Mouse (Mus musculus) forebrain, embryonic 16.5 days (tissue): Measurements from ENCODE around the gene Gm49395. TPM values are rescaled to one million over a fixed set of nuclear protein-coding genes. Genes with fewer than 3 reads are reported as not detected.

ENCODE experiments used
- ATAC-seq: fragments of 200-750 bp; cut with Nextera tagmentation; 2 replicates; pipeline ENCODE4 v1.8.0; 2017; ENCODE audit warnings: mild to moderate bottlenecking, moderate library complexity
- H3K27ac ChIP-seq: fragments of 300-500 bp; sonication (generic); 2 replicates; pipeline ENCODE4 v1.5.1; 2014; ENCODE audit warnings: low read length, control low read depth
- H3K27me3 ChIP-seq: fragments of 300-500 bp; sonication (generic); replicated peaks from 2 replicates; pipeline ENCODE4 v1.6.1; 2014; ENCODE audit warnings: low read length; ENCODE audit not compliant: control insufficient read depth, insufficient read depth
- H3K36me3 ChIP-seq: fragments of 300-500 bp; sonication (generic); 2 replicates; pipeline ENCODE4 v1.6.1; 2014; ENCODE audit not compliant: control insufficient read depth, insufficient read depth
- H3K4me1 ChIP-seq: fragments of 300-500 bp; sonication (generic); replicated peaks from 2 replicates; pipeline ENCODE4 v1.6.1; 2014; ENCODE audit warnings: low read length; ENCODE audit not compliant: control insufficient read depth, insufficient read depth
- H3K4me2 ChIP-seq: fragments of 300-500 bp; sonication (generic); 2 replicates; pipeline ENCODE4 v1.6.1; 2014; ENCODE audit warnings: mild to moderate bottlenecking, low read length, control low read depth
- H3K4me3 ChIP-seq: fragments of 300-500 bp; sonication (generic); replicated peaks from 2 replicates; pipeline ENCODE4 v1.5.1; 2014; ENCODE audit warnings: mild to moderate bottlenecking, low read length, control low read depth
- H3K9ac ChIP-seq: fragments of 300-500 bp; sonication (generic); replicated peaks from 2 replicates; pipeline ENCODE4 v1.6.1; 2014; ENCODE audit warnings: low read depth, low read length, control low read depth
- H3K9me3 ChIP-seq: fragments of 300-500 bp; sonication (generic); 2 replicates; pipeline ENCODE4 v1.6.1; 2016; ENCODE audit warnings: low read length; ENCODE audit not compliant: control insufficient read depth
- WGBS: fragments of 180-500 bp; shearing (Covaris S2); extraction: QIAGEN DNeasy Blood & Tissue Kit; methylation state at CpG from one replicate; pipeline ENCODE4 v1.1.7; 2014; 5-methylcytosine and 5-hydroxymethylcytosine counted together
- polyA plus RNA-seq: library from polyadenylated mRNA; unstranded; fragments of >200 nt; fragmentation: Nextera tagmentation; extraction: Ambion mirVana; gene quantifications from 2 replicates; pipeline ENCODE4 v1.2.1, GENCODE M21; 2015

Gm49395 gene
- polyA plus RNA-seq, 1 experiment from 2014 or later: 1.8 TPM

DNA sequence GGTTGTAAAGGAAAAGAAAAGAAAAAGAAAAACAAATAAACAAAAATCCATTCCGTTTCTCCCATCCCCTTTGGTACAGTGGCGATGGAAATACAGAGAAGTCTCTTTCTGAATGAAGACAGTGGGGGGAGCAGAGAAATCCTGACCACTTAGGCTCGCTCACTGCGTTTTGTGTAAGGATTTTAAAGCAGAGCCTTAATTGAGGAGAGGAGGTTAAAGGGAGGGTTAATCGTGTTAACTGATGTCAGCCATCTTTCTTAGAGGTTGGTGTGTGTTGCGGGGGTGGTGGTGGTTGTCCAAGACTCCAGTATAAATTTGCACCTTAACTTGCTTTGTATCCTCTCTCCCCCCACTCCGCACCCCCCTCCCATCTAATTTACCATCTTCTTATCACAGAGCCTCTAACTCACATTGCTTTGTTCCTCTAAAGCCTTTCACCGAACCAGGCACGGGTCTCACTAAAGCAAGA is 10.7 kb downstream of the Gm49395 start:
- Histone ChIP-seq H3K4me2 (peak overlapping the region; percentile 99), H3K27ac (no peak overlapping the region), H3K36me3 (peaks cover 10% of the 10 kb centered on the region), H3K9ac (no peak overlapping the region), H3K9me3 (0 out of 2 replicates have a peak, but pooled peaks cover 2% of the 10 kb centered on the region), H3K27me3 (no peaks in the 10 kb centered on the region), H3K4me3 (peak overlapping the region; percentile 68; the same call in 1 of the 2 replicates), H3K4me1 (peaks cover 15% of the 10 kb centered on the region)
- 55% methylated on average over 9 of the region's 9 CpGs for WGBS
- no peak for ATAC-seq

DNA sequence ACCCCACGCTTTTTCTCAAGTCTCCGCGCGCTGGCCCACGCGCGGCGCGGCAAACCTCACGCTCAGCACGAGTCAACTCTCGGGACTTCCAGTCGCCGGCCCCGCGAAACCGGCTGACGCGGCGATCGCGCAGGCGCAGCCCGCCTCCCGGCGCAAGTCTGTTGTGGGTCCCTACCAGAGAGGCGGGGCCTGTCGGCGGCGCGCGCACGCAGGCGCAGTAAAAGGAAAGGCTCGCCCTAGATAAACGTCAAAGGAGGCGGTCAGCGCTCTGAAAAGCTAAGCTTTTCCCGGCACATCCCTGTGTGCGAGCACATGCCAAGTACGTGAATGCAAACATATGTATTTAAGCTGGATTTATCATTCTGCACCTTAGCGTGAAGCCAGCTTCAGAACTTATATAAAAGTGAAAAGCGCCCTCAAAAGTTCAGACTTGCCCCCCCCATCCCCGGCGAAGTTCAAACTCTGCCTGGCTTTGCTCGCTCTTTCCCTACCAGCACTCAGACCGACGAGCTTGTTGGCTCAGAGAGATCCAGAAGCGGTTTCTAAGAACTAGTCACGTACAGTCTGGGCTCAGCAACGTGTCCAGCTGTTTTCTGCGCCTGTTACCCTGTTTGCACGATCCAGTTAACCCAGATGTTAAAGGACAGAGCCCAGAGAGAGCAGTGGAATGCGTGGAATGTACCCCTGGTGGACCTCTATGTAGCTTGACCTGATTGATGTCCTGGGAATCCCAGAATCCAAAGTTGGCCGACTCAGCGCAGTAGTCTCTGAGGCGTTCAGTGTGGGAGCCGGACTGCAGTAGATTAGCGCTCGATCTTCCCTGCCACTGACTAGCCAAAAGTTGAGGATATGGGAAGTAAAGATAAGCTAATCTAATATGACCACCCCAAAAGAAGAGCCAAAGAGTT is 11.4 kb downstream of the Gm49395 start, which contains the start of gene Pelo:
TSS of gene Pelo (minus strand) at position 118 of the 908 bp plus-strand sequence.
- Histone ChIP-seq H3K36me3 (peaks cover 10% of the 10 kb centered on the region), H3K9me3 (0 out of 2 replicates have a peak, but pooled peaks cover 2% of the 10 kb centered on the region), H3K27ac (peak within 1 kb of the TSS; percentile 30; the same call in 1 of the 2 replicates), H3K4me3 (peak within 1 kb of the TSS; percentile 68), H3K27me3 (no peaks in the 10 kb centered on the region), H3K4me2 (peak within 1 kb of the TSS; percentile 99), H3K9ac (peak within 1 kb of the TSS; percentile 70), H3K4me1 (peaks cover 15% of the 10 kb centered on the region)
- WGBS: 1% methylated on average over 60 of the region's 60 CpGs
- peak; percentile 98 for ATAC-seq

DNA sequence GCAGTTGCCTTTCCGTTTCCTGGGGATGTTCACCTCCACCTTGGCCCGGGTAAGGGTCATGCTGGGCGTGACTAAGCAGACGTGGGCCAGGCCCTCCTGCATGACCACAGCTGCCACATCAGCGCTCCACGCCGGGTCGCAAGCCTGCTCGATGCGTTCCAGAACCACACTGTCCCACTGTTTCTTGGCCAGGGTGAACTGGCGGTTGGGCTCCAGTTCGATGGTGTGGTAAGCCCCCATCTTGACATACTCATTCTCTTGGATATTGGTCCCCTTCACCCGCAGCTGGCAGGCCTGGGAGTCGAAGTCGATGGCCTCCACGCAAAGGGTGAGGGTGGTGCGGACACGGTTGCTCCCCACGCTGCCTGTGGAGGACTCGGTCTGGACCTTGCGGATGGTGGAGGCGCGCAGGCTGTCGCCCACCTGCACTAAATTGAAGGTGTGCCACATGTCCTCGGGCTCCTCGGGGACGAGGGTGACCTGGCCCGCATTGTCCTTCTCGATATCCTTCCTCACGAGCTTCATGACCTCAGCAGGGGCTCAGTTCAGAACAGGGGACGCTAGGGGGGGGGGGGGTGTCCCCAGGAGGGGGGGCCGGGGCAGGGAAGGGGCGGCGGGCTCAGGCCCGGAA is 12.2 kb downstream of the Gm49395 start:
- Histone ChIP-seq H3K36me3 (peaks cover 10% of the 10 kb centered on the region), H3K27ac (0 out of 2 replicates have a peak overlapping the region, but pooled peaks have one; percentile 10), H3K9me3 (0 out of 2 replicates have a peak, but pooled peaks cover 2% of the 10 kb centered on the region), H3K4me3 (peak overlapping the region; percentile 68), H3K4me2 (peak overlapping the region; percentile 99), H3K4me1 (peaks cover 15% of the 10 kb centered on the region), H3K27me3 (no peaks in the 10 kb centered on the region), H3K9ac (peak overlapping the region; percentile 70)
- WGBS: 12% methylated on average over 35 of the region's 35 CpGs
- peak; percentile 67 for ATAC-seq

DNA sequence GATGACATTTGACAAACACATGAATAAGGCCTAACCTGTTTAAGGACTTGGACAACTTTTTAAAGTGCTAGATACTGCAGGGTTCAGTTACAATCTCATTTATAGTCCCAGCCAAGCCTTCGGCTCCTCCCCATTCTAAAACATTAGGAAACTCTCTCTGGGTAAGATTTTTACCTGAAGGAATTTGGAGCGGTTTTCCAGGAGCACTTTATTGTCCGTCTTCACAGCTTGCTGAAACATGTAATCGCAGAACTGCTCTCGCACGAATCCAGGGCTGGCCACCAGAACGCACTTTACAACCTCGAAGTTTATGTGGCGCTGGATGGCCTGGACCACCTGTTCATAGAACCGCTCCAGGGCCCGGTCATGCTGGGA is 12.7 kb downstream of the Gm49395 start:
- no peak for ATAC-seq
- Histone ChIP-seq H3K27ac (no peak overlapping the region), H3K4me2 (peak overlapping the region; percentile 99), H3K27me3 (no peaks in the 10 kb centered on the region), H3K4me3 (peak overlapping the region; percentile 68), H3K4me1 (peaks cover 15% of the 10 kb centered on the region), H3K9me3 (0 out of 2 replicates have a peak, but pooled peaks cover 2% of the 10 kb centered on the region), H3K36me3 (peaks cover 10% of the 10 kb centered on the region), H3K9ac (peak overlapping the region; percentile 70)
- WGBS: 73% methylated on average over 11 of the region's 11 CpGs

DNA sequence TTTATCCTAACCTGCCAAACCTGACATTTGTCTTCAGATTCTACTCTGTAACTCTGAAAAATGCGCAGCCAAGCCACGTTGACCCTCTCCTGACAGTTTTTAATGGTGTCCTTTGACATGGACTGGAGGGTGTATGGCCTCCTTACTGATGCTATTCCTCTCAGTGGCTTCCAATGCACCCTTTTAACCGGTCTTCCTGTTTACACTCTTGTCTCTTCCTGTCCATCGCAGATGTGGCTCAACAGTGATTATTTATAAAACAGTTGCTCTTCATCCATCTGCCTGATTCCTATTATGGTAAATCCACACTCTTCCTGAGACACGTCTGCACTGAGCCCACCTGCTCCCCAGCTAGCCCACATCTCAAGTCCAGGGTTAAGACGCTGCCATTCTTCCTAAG is 15.7 kb downstream of the Gm49395 start:
- Histone ChIP-seq H3K36me3 (peaks cover 10% of the 10 kb centered on the region), H3K9me3 (0 out of 2 replicates have a peak, but pooled peaks cover 2% of the 10 kb centered on the region), H3K4me2 (no peak overlapping the region), H3K4me1 (peaks cover 15% of the 10 kb centered on the region), H3K27me3 (no peaks in the 10 kb centered on the region), H3K4me3 (no peak overlapping the region), H3K9ac (no peak overlapping the region), H3K27ac (no peak overlapping the region)
- no peak for ATAC-seq
- WGBS: 91% methylated on average over 6 of the region's 6 CpGs

DNA sequence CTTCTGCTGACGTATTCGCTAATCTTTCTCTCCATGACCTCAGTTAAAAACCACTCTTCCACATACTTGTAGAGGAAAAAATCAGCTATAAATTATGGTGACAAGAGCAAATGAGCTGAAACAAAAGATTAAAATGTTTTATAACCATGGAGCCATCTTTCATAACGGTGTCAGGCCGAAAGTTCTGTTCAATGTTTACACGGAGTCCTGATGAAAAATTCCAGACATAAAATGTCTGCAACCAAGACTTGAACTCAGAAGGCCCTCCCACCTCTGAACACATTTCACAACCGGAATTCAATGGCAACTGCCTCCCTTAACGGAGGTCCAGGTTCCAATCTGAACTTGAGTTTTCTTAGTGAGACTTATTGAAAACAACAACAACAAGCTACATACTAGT is 19.4 kb downstream of the Gm49395 start:
- Histone ChIP-seq H3K9ac (no peak overlapping the region), H3K36me3 (no peaks in the 10 kb centered on the region), H3K4me1 (no peaks in the 10 kb centered on the region), H3K4me3 (no peak overlapping the region), H3K27me3 (no peaks in the 10 kb centered on the region), H3K27ac (no peak overlapping the region), H3K9me3 (no peaks in the 10 kb centered on the region), H3K4me2 (no peak overlapping the region)
- 96% methylated on average over 7 of the region's 7 CpGs for WGBS
- ATAC-seq: no peak

DNA sequence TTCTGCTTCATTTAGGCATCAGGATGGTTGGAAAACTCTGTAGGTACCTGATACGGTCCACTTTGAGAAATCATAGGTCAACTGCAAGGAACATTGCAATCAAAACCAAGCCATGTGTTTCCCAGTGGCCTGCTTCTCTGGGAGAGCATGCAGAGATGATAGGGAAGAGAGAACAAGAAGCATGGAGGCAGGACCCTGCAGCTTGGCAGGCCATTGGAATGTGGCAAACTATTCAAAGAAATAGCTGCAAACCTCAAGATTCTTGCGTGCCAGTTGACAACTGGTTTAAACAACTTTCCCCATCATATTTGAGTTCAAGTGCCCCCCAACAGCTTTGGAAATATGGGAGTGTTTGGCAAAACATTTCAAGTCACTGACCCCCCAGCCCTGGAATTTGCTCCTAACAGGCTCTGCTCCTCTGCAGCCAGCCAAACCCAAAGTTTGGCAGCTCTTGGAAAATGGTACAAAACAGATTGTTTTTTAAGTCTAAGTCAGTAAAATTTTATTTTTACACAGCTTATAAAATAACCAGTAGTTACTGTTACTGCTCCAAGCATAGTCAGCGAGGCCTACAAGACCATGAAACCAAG is 21.6 kb downstream of the Gm49395 start:
- 95% methylated on average over 3 of the region's 3 CpGs for WGBS
- Histone ChIP-seq H3K27me3 (no peaks in the 10 kb centered on the region), H3K9me3 (no peaks in the 10 kb centered on the region), H3K4me3 (no peak overlapping the region), H3K4me2 (no peak overlapping the region), H3K36me3 (no peaks in the 10 kb centered on the region), H3K9ac (no peak overlapping the region), H3K4me1 (no peaks in the 10 kb centered on the region), H3K27ac (no peak overlapping the region)
- ATAC-seq: no peak

DNA sequence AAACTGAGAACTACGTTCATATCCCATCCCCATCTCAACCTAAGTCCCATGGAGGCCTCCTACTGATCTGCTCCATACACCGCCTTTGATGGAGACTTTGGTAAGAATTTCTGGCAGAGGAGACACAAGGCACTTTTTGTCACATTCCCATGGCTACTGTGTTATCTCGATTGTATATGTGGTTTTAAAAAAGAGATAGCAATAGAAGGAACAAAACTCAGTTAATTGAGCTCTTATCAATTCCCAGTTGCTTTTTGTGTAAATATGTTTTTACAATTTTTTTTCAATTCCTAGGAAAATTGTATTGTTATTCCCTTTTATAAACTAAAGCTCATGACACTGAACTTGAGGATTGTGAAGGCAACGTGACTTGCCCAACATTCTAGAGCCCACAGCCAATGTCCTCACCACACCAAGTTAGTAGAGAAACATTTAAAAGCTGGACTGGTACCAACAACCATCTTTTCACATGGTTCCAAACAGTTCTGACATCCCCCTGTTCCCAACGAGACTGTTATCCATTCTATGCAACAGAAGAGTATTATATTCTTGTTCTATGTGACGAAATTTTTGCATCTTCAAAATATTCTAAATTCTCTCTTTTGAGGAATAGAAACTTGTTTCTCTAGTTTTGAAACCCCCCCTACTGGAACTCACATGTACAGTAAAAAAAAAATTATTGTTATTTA is 22.6 kb downstream of the Gm49395 start:
- Histone ChIP-seq H3K4me3 (no peak overlapping the region), H3K27me3 (no peaks in the 10 kb centered on the region), H3K36me3 (no peaks in the 10 kb centered on the region), H3K4me2 (no peak overlapping the region), H3K9me3 (no peaks in the 10 kb centered on the region), H3K27ac (no peak overlapping the region), H3K4me1 (no peaks in the 10 kb centered on the region), H3K9ac (no peak overlapping the region)
- no peak for ATAC-seq
- WGBS: 86% methylated on average over 6 of the region's 6 CpGs
